Mouse (Mus musculus) hindbrain, embryonic 11.5 days (tissue): ENCODE results near the gene Abcc8. TPM values are rescaled to one million over a fixed set of nuclear protein-coding genes. Genes with fewer than 3 reads are reported as not detected.

Experiments
- ATAC-seq: fragments of 200-750 bp; cut with Nextera tagmentation; 2 replicates; pipeline ENCODE4 v1.8.0; 2017; ENCODE audit warnings: mild to moderate bottlenecking, moderate TSS enrichment, moderate library complexity; ENCODE audit not compliant: low FRiP score
- DNase-seq: peaks from one replicate; pipeline ENCODE4 v3.0.0-alpha.2; 2015; ENCODE audit warnings: low spot score
- H3K27ac ChIP-seq: fragments of 300-500 bp; sonication (generic); 2 replicates; pipeline ENCODE4 v1.5.1; 2014; ENCODE audit warnings: mild to moderate bottlenecking, low read depth, low read length
- H3K27me3 ChIP-seq: fragments of 300-500 bp; sonication (generic); 2 replicates; pipeline ENCODE4 v1.6.1; 2014; ENCODE audit warnings: mild to moderate bottlenecking, low read length, moderate library complexity, mixed read lengths; ENCODE audit not compliant: control insufficient read depth, insufficient read depth
- H3K36me3 ChIP-seq: fragments of 300-500 bp; sonication (generic); 2 replicates; pipeline ENCODE4 v1.6.1; 2014; ENCODE audit warnings: mild to moderate bottlenecking, low read length, moderate library complexity, mixed read lengths; ENCODE audit not compliant: control insufficient read depth, insufficient read depth
- H3K4me1 ChIP-seq: fragments of 300-500 bp; sonication (generic); replicated peaks from 2 replicates; pipeline ENCODE4 v1.6.1; 2014; ENCODE audit warnings: low read length, mixed read lengths; ENCODE audit not compliant: control insufficient read depth, insufficient read depth
- H3K4me2 ChIP-seq: fragments of 300-500 bp; sonication (generic); replicated peaks from 2 replicates; pipeline ENCODE4 v1.6.1; 2014; ENCODE audit warnings: mild to moderate bottlenecking, low read depth, low read length
- H3K4me3 ChIP-seq: fragments of 300-500 bp; sonication (generic); 2 replicates; pipeline ENCODE4 v1.5.1; 2014; ENCODE audit warnings: low read depth, low read length
- H3K9ac ChIP-seq: fragments of 300-500 bp; sonication (generic); 2 replicates; pipeline ENCODE4 v1.6.1; 2014; ENCODE audit warnings: low read depth, low read length
- H3K9me3 ChIP-seq: fragments of 300-500 bp; sonication (generic); 2 replicates; pipeline ENCODE4 v1.6.1; 2016; ENCODE audit warnings: low read length; ENCODE audit not compliant: control insufficient read depth
- WGBS: fragments of 180-500 bp; shearing (Covaris S2); extraction: QIAGEN DNeasy Blood & Tissue Kit; methylation state at CpG from one replicate; pipeline ENCODE4 v1.1.7; 2014; 5-methylcytosine and 5-hydroxymethylcytosine counted together
- polyA plus RNA-seq: library from polyadenylated mRNA; unstranded; fragments of >200 nt; fragmentation: Nextera tagmentation; extraction: Ambion mirVana; gene quantifications from 2 replicates; pipeline ENCODE4 v1.2.1, GENCODE M21; 2014

Abcc8 gene
- polyA plus RNA-seq, 1 experiment from 2014 or later = 1.4 TPM

DNA sequence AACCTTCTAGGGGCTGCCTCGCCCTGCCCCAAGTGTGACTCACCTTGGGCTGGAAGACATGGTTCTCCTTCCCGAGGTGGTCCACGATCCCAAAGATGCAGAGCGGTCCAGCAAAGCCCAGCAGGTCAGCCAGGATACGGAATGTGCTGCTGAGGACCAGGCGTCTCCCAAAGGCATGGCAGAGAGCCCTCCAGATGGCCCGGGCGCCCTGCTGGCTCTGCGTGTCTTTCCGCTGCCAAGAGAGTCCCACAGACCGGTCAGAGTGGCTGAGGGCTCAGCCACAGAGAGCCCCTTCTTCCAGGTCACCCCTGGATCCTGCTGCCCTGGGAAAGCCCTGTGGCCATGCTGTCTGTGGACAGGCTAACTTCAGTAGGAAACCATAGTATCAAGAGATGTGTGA, 14.0 kb downstream of the Abcc8 start:
- no peak for DNase-seq
- Histone ChIP-seq H3K9me3 (no peaks in the 10 kb centered on the region), H3K4me1 (no peaks in the 10 kb centered on the region; the same call in 1 of the 2 replicates), H3K9ac (no peak overlapping the region), H3K27me3 (no peaks in the 10 kb centered on the region), H3K4me3 (no peak overlapping the region), H3K27ac (no peak overlapping the region), H3K36me3 (no peaks in the 10 kb centered on the region), H3K4me2 (no peak overlapping the region)
- ATAC-seq = no peak
- 96% methylated on average over 11 of the region's 11 CpGs for WGBS

GRCm38 (mm10) chr7:46162731-46163130, 17.1 kb downstream of the Abcc8 start:
- no peak overlapping the region for H3K9ac ChIP-seq
- WGBS = 79% methylated on average over 5 of the region's 5 CpGs
- H3K27me3 ChIP-seq = no peaks in the 10 kb centered on the region
- no peak for DNase-seq
- no peaks in the 10 kb centered on the region; the same call in 1 of the 2 replicates for H3K4me1 ChIP-seq
- no peak overlapping the region for H3K4me2 ChIP-seq
- no peak overlapping the region for H3K4me3 ChIP-seq
- H3K9me3 ChIP-seq = no peaks in the 10 kb centered on the region
- no peak overlapping the region for H3K27ac ChIP-seq
- ATAC-seq = no peak
- H3K36me3 ChIP-seq = no peaks in the 10 kb centered on the region

GRCm38 (mm10) chr7:46162132-46162727, 17.6 kb downstream of the Abcc8 start:
- H3K27me3 ChIP-seq = no peaks in the 10 kb centered on the region
- H3K9ac ChIP-seq = no peak overlapping the region
- no peak overlapping the region for H3K4me2 ChIP-seq
- ATAC-seq (no peak), DNase-seq (no peak)
- no peaks in the 10 kb centered on the region for H3K36me3 ChIP-seq
- no peak overlapping the region for H3K27ac ChIP-seq
- no peaks in the 10 kb centered on the region; the same call in 1 of the 2 replicates for H3K4me1 ChIP-seq
- H3K9me3 ChIP-seq = no peaks in the 10 kb centered on the region
- WGBS = 79% methylated on average over 11 of the region's 11 CpGs
- H3K4me3 ChIP-seq = no peak overlapping the region

- H3K36me3 ChIP-seq = no peaks in the 10 kb centered on the region
- H3K9ac ChIP-seq = no peak overlapping the region
- H3K27ac ChIP-seq = no peak overlapping the region
- no peaks in the 10 kb centered on the region for H3K9me3 ChIP-seq
- ATAC-seq (no peak), DNase-seq (no peak)
- WGBS = 23% methylated on average over 3 of the region's 3 CpGs
- no peak overlapping the region for H3K4me3 ChIP-seq
- no peaks in the 10 kb centered on the region; the same call in 1 of the 2 replicates for H3K4me1 ChIP-seq
- H3K4me2 ChIP-seq = no peak overlapping the region
- H3K27me3 ChIP-seq = no peaks in the 10 kb centered on the region
Measured at GRCm38 (mm10) chr7:46161615-46162014, 18.2 kb downstream of the Abcc8 start.

DNA sequence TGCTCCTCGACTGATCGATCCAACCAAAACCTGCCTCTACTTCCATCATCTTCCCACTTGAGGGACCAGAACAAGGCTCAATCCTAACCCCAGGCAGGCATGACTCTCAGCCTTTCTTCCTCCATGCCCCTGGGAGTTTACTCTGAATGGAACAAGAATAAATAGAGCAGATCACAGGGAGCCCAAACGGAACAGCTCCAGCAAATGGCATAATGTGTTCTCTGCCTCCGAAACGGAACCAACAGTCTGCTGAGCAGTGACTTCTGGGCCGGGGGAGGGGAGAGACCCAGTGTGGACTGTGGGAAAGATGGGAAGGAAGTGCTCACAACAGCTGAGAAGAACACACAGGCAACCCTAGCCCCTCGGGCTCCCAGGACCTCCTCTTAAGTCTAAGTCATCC, 22.1 kb downstream of the Abcc8 start:
- Histone ChIP-seq H3K4me1 (no peaks in the 10 kb centered on the region; the same call in none of the 2 replicates), H3K9me3 (no peaks in the 10 kb centered on the region), H3K4me3 (no peak overlapping the region), H3K4me2 (no peak overlapping the region), H3K27ac (no peak overlapping the region), H3K27me3 (no peaks in the 10 kb centered on the region), H3K36me3 (no peaks in the 10 kb centered on the region), H3K9ac (no peak overlapping the region)
- DNase-seq (no peak), ATAC-seq (no peak)
- WGBS = 79% methylated on average over 7 of the region's 7 CpGs

- Histone ChIP-seq H3K27me3 (no peaks in the 10 kb centered on the region), H3K9me3 (no peaks in the 10 kb centered on the region), H3K4me3 (no peak overlapping the region), H3K4me2 (no peak overlapping the region), H3K4me1 (no peaks in the 10 kb centered on the region; the same call in 1 of the 2 replicates), H3K9ac (no peak overlapping the region), H3K36me3 (no peaks in the 10 kb centered on the region), H3K27ac (no peak overlapping the region)
- 50% methylated on average over 18 of the region's 18 CpGs for WGBS
- DNase-seq = no peak
- ATAC-seq = no peak
Measured at GRCm38 (mm10) chr7:46154498-46155488, 25.0 kb downstream of the Abcc8 start.

DNA sequence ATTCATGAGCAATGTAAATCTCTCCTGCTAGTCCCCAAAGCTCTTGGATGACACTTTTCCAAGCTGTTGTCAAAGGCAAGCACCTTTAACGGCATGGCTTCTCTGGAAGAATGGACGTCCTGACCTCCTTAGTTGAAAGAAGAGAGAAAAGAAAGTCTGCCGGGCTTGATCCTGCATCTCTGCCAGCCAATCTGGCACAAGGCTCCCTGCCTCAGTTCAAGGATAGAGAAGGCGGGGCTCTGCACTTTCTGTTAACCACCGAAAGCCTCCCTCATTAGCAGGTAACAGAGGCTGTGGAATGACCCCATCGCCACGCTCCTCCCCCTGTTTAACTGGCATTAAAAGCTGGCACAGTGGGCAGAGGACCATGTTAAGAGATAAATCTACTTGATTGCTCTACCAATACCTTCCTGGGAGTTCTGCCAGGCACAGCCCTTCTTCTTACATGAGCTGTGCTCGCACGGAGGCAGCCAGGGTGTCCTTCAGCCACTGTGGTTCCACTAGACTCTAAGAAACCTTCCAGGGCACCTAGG, 26.9 kb downstream of the Abcc8 start:
- no peak overlapping the region for H3K4me2 ChIP-seq
- H3K27ac ChIP-seq = no peak overlapping the region
- H3K27me3 ChIP-seq = no peaks in the 10 kb centered on the region
- DNase-seq (no peak), ATAC-seq (no peak)
- 79% methylated on average over 9 of the region's 9 CpGs for WGBS
- H3K9ac ChIP-seq = no peak overlapping the region
- no peaks in the 10 kb centered on the region for H3K36me3 ChIP-seq
- no peaks in the 10 kb centered on the region; the same call in 1 of the 2 replicates for H3K4me1 ChIP-seq
- H3K4me3 ChIP-seq = no peak overlapping the region
- no peaks in the 10 kb centered on the region for H3K9me3 ChIP-seq

GRCm38 (mm10) chr7:46147417-46147816, 32.4 kb downstream of the Abcc8 start:
- Histone ChIP-seq H3K27ac (no peak overlapping the region), H3K4me2 (no peak overlapping the region), H3K4me3 (no peak overlapping the region), H3K27me3 (no peaks in the 10 kb centered on the region), H3K4me1 (no peaks in the 10 kb centered on the region), H3K9me3 (no peaks in the 10 kb centered on the region), H3K9ac (no peak overlapping the region), H3K36me3 (no peaks in the 10 kb centered on the region)
- no peak for ATAC-seq
- 92% methylated on average over 7 of the region's 7 CpGs for WGBS
- no peak for DNase-seq
